Mouse (Mus musculus): ENCODE results near the gene Calcb.
"Not testable (repeated sequence)": the region's sequence is repeated elsewhere in the genome, so short reads cannot be mapped to it uniquely, and the experiment has no call there.

DNA sequence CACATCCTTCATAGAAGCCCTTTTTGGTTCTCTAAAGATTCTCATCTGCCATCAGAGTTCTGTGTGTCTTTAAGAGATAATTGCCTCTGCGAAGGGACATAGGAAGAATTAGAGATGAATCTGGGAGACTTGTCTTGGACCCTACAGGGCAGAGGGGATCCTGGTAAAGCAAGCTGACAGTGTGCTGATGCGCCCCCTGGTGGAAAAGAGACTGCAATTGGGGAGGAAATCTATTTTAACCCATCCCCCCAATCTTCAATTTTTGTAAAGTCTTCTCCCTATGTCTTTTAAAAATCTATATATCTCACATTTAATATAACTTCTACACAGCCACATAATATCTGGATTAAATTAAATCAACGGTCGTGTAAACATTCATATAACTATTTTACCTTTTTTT is 11.3 kb downstream of the Calcb start:
- not testable (repeated sequence) for TF ChIP-seq POLR2A (IDR thresholded peaks at IDR 0.05; ENCODE audit: borderline replicate concordance, control insufficient read depth, low read depth, low read length)
- TF ChIP-seq CTCF (IDR thresholded peaks at IDR 0.05; ENCODE audit: control insufficient read depth, insufficient read depth, low read length) = peak; percentile 30; the same call in 1 of the 2 replicates

Measured in bone marrow, adult 2 months (tissue).